Mouse (Mus musculus) gastrocnemius, postnatal 14 days (tissue): ENCODE measurements around the gene Akr1d1. TPM values are rescaled to one million over a fixed set of nuclear protein-coding genes. Genes with fewer than 3 reads are reported as not detected.

ENCODE experiments used
- DNase-seq: peaks from one replicate; pipeline ENCODE4 v3.0.0; 2021; ENCODE audit warnings: mixed read lengths
- intact Hi-C: fragments of 180-260 bp; cut with DNase I; formaldehyde crosslinking; loops from one replicate; pipeline ENCODE4 v1.15.1; 2025; ENCODE audit warnings: low total_unique reads
- long read RNA-seq, 2 experiments: library from polyadenylated mRNA; stranded (forward); transcript quantifications; one replicate each; pipeline ENCODE4 v2.0.0; 2021
- total RNA-seq, 2 experiments: library from RNA; stranded (reverse); gene quantifications; 2 replicates each; pipeline ENCODE4 v1.2.3; 2021

The Akr1d1 gene
- not detected for total RNA-seq
- long read RNA-seq, experiment 1 = 0 reads
- long read RNA-seq, experiment 2 = 0 reads

GRCm38 (mm10) chr6:37529940-37530339, at the start of gene Akr1d1:
Gene Akr1d1 (plus strand): TSS chr6:37530173.
- intact Hi-C loops = no loop called here

GRCm38 (mm10) chr6:37481147-37481546, 48.8 kb upstream of the Akr1d1 start:
- intact Hi-C loops = no loop called here
- no peak for DNase-seq

More at GRCm38 (mm10) chr6:37529940-37530339, at the start of gene Akr1d1:
- DNase-seq = no peak

GRCm38 (mm10) chr6:37483262-37483661, 46.7 kb upstream of the Akr1d1 start:
- intact Hi-C loops = no loop called here
- no peak for DNase-seq

DNA sequence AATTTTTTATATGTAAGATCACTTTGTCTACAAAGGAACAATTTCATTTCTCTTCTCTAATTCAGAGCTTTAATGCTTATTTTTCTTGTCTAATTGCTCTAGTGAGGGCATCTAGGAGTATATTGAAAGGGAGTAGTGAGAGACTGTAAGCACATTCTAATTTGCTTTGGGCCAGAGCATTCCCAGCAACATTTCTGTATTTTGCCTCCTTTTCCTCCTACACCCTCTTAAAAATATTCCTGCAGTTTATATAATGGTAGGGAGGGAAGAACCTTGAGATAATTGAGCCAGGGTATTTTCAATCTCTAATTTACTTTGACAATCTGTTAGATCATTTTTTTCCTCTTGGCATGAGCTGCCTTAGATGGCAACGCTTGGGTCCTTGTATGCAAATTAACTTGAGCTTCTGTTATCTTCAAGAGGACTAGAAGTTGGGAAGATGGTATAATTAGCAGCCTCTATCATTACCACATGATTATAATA, 45.3 kb upstream of the Akr1d1 start:
- no peak for DNase-seq
- intact Hi-C loops = no loop called here

DNA sequence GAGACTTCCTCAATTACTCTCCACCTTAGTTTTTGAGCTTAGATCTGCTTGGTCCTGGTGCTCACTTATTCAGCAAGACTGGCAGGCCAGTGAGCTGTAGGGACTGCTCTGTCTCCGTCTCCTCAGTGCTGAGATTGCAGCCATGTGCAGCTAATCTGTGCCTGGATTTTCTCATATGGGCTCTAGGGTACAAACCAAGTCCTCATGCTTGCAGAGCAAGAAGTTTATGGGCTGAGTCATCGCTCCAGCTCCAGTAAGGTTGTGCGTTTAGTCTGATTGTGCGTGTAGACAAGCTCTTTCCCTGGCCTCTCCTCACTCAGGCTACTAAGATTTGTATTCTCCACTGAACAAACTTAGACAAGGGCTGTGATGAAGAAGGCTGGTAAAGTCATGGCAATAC, 43.5 kb upstream of the Akr1d1 start:
- intact Hi-C loops = no loop called here
- no peak for DNase-seq

DNA sequence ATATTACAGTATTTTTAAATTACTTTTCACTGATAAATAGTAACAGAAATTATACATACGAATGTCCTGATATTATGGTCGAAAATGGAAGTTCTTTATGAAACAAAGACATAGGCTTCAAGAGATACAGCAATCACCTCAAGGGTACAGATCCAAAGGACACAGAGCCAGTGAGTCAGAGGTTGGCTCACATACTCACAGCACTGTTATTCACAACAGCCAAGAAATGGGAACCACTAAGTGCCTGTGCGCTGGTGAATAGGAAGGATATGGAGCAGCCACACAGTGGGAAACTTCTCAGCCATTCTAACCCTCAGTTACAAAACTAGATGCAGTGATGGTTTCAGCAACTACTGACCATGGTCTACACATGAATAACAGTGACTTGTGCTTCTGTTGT, 37.7 kb upstream of the Akr1d1 start:
- DNase-seq = no peak

DNA sequence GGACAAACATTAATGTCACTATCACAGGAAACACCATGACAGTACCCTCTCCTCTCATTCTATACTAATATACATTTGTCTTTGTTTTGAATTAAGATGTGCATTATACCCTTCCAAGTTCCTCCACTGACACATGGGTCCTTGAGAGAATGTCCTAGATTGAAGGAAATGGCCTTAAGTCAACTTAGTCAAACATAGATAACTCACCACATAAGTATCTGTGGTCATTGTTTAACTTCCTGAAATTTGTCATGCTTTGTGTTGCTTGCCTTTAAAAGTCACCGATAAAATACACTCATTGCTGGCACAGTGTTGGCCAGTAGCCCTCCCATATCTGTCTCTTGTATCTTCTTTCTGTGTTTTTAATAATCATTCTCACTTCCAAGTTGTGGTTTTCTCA, 35.0 kb upstream of the Akr1d1 start:
- no peak for DNase-seq
- intact Hi-C loops = no loop called here

More for the DNA sequence above, 37.7 kb upstream of the Akr1d1 start:
- intact Hi-C loops = no loop called here

DNA sequence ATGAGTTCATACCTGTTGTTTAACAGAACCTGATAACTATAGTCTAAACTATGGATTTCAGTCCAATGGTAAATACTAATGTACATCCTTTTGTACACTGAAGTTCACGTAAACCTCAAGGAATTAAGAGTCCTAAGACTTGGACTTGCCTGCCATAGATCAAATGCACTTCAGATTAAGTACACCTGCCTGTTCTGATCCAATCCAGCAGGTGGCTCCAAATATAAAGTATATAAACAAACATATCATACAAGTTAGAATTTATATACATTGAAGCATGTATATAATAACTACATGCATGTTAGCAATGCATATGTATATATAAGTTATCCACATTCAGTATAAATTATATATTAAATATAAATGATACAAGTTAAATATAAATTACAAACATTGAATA, 33.1 kb upstream of the Akr1d1 start:
- no peak for DNase-seq
- intact Hi-C loops = no loop called here

GRCm38 (mm10) chr6:37505588-37505987, 24.4 kb upstream of the Akr1d1 start:
- intact Hi-C loops = no loop called here
- no peak for DNase-seq

- intact Hi-C loops = no loop called here
- DNase-seq = no peak
These were observed 23.0 kb upstream of the Akr1d1 start for GRCm38 (mm10) chr6:37506909-37507515.

GRCm38 (mm10) chr6:37510786-37511185, 19.2 kb upstream of the Akr1d1 start:
- DNase-seq = no peak
- intact Hi-C loops = no loop called here

DNA sequence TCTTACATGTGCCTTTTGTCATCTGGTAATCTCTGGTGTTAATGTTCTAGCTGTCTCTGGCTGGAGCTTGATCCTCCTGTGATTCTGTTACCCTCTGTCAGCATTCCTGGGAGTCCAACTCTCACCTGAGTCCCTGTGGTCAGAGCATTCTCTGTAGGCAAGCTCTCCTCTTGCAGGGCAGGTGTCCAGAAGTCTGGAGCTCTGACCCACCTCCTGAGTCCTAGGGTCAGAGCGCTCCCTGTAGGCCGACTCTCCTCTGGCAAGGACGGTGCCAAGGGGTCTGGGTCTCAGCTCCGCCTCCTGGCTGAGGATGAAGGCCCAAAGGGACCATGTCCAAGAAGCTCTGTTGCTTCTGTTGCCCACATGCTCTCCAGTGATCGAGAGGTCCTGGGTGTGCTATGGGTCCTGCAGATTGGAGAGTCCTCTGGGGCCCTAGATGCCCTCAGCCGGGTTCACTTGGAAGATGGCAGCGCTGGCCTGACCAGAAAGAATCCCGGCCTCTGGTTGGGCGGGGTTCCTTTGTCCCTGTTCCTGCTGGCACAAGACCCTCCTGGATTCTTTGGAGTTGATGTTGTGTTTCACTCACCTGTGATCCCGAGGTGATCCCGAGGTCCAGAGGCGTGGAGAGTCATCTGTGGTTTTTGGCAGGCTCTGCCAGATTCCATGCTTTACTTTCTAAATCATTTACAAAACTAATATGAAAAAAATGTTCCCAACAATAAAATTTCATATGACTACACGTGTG, 9.2 kb upstream of the Akr1d1 start:
- intact Hi-C loops = no loop called here
- no peak for DNase-seq

DNA sequence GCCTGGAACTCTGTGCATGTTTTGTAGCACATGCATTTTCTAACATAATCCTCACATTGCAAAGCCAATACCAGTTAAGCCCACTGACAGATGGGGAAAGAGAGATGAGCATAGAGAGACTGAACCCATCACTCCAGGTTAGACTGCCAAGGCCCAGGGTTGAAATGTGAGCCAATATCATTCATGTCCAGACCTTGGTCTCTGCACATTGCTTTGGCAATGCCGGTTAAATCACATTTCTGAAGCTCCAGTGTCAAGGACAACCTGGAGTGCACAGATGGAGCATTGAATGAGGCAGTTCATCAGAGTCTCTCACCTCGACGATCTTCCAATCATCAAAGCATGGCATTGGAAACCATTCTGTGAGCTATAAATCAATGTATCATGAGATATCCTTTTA, 2.1 kb downstream of the Akr1d1 start:
- DNase-seq = no peak
- intact Hi-C loops = no loop called here

GRCm38 (mm10) chr6:37536831-37537230, 6.9 kb downstream of the Akr1d1 start:
- no peak for DNase-seq
- intact Hi-C loops = no loop called here

DNA sequence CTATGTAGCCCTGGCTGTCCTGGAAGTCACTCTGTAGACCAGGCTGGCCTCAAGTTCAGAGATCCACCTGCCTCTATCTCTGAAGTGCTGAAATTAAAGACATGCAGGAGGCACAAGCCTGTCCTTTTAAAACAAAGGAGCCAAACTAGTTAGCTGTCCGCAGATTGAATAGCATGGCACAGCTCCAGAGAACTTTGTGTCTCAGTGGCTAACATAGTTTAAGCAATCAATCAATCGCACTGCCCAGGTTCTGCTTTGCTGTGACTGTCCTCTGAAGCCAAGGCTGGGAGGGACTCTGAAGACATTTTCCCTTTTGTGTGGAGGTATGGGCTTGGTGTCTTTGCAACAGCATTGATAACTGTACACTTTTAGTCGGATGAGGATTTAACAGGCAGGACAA, 7.8 kb downstream of the Akr1d1 start:
- intact Hi-C loops = no loop called here
- no peak for DNase-seq

- no peak for DNase-seq
These were observed 8.8 kb downstream of the Akr1d1 start for GRCm38 (mm10) chr6:37538792-37539191.

DNA sequence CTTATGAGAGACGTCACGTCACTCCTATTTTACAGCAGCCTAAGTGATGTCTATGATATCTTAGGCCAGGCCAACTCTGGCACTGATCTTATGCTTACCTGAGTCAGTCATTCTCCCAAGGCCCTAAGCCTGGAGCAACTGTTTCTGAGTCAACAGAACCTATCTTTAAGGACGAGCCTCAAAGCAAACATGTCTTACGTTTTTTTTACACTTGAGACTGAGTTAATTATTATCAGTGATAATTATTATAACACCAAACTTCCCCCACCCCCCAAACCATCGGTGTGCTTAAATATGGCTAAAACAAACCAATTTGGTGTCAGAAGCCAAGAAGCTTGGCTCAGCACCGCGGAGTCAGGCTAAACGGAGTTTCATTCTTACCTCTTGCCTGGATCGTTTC, 9.4 kb downstream of the Akr1d1 start:
- intact Hi-C loops = no loop called here
- DNase-seq = no peak

More at GRCm38 (mm10) chr6:37538792-37539191, 8.8 kb downstream of the Akr1d1 start:
- intact Hi-C loops = no loop called here

GRCm38 (mm10) chr6:37540113-37540512, 10.1 kb downstream of the Akr1d1 start:
- intact Hi-C loops = no loop called here
- DNase-seq = no peak

DNA sequence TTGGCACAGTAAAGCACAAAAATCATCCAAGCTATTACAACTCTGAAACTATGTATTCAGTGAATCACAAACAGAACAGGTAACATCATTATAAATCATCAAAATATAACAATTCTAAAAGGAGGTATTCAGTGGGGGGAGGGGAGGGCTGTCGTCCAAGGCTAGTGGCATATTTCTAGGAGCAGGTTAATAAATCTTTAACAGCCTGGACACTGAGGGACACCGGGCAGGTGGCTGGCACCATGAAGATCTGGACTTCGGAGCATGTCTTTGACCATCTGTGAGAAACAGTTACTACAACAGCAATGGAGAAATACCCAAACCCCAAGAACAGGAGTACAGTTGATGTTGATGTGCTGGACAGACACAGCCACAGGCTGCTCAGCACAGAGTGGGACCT, 11.2 kb downstream of the Akr1d1 start:
- intact Hi-C loops = no loop called here
- no peak for DNase-seq

GRCm38 (mm10) chr6:37542145-37542544, 12.2 kb downstream of the Akr1d1 start:
- DNase-seq = no peak
- intact Hi-C loops = no loop called here

DNA sequence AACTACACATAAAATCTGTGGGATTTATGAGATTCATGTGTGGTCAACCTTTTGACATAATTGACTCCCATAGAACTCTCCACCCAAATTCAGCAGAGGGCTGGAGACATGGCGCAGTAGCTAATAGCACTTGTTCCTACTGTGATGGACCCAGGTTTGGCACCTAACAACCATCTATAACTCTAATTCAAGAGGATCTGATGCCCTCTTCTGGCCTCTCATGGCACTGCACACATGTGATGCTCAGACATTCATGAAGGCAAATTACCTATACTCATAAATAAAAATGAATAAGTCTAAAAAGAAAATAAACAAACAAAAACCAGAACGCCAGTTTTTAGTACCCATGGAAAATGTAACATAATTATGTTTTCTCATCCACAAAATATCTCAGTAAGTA, 22.8 kb downstream of the Akr1d1 start:
- intact Hi-C loops = no loop called here

More for the DNA sequence above, 22.8 kb downstream of the Akr1d1 start:
- no peak for DNase-seq
